Mouse (Mus musculus): ENCODE measurements around the gene Psma7. TPM values are rescaled to one million over a fixed set of nuclear protein-coding genes. Genes with fewer than 3 reads are reported as not detected.
A peak's percentile ranks its signal among the peaks of the same experiment; 100 is the strongest.

The Psma7 gene
- polyA plus RNA-seq, 1 experiment, result 152 TPM

DNA sequence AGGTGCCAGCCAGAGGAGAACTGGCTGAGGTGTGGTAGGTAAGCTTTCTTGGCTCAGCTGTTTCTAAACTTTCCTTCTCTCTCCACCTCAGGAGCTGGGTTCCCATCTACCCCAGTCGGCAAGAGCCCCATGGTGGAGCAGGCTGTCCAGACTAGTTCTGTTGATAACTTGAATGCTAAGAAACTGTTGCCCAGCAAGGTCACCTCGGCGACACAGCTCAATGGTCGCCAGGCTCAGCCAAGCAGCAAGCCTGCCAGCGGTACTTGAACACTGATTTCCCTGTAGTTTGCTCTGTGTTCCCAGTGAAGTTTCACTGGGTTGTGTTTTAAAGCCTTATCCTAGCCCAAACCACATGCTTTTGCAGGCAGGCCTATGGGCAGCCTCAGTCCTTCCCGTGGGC is 11.0 kb downstream of the Psma7 start:
- no peaks in the 10 kb centered on the region for H3K27me3 ChIP-seq (ENCODE audit: control insufficient read depth, insufficient read depth, low read length)
- H3K27ac ChIP-seq (ENCODE audit: insufficient read depth, low read depth, low read length), result no peak overlapping the region
- H3K4me1 ChIP-seq (ENCODE audit: control insufficient read depth, insufficient read depth, insufficient read length, low read length), result peaks cover 9% of the 10 kb centered on the region; the same call in 1 of the 2 replicates
- WGBS, result 86% methylated on average over 6 of the region's 6 CpGs
- TF ChIP-seq POLR2A (IDR thresholded peaks at IDR 0.05; ENCODE audit: low read depth, low read length) (no peak), CTCF (IDR thresholded peaks at IDR 0.05; ENCODE audit: extremely low read depth, insufficient read length, insufficient replicate concordance, low read depth, low read length) (no peak)
- no peak overlapping the region for H3K4me3 ChIP-seq (ENCODE audit: low read depth, low read length)
- peaks cover 42% of the 10 kb centered on the region for H3K36me3 ChIP-seq (ENCODE audit: control insufficient read depth, insufficient read depth, low read length)

DNA sequence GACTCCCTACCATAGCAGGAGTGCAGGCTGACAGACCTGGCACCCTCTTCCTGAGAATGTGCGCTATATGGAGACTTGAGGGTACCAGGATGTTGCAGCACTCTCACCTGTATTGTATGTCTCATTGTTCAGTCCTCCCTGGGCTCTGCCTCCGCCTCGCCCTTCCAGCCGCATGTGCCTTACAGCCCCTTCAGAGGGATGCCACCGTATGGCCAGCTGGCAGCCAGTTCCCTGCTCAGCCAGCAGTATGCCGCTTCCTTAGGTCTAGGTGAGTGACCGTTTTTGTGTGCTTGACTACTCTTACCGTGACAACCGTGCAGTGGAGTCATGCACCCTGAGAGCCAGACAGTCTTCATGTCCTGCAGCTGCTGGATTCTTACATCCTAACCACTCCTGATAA is 14.5 kb downstream of the Psma7 start:
- H3K4me3 ChIP-seq (ENCODE audit: low read depth, low read length), result no peak overlapping the region
- TF ChIP-seq POLR2A (IDR thresholded peaks at IDR 0.05; ENCODE audit: low read depth, low read length) (no peak), CTCF (IDR thresholded peaks at IDR 0.05; ENCODE audit: extremely low read depth, insufficient read length, insufficient replicate concordance, low read depth, low read length) (no peak)
- peaks cover 7% of the 10 kb centered on the region for H3K4me1 ChIP-seq (ENCODE audit: control insufficient read depth, insufficient read depth, insufficient read length, low read length)
- H3K36me3 ChIP-seq (ENCODE audit: control insufficient read depth, insufficient read depth, low read length), result peaks cover 26% of the 10 kb centered on the region
- 88% methylated on average over 9 of the region's 9 CpGs for WGBS
- H3K27me3 ChIP-seq (ENCODE audit: control insufficient read depth, insufficient read depth, low read length), result peaks cover 7% of the 10 kb centered on the region; the same call in 1 of the 2 replicates
- no peak overlapping the region for H3K27ac ChIP-seq (ENCODE audit: insufficient read depth, low read depth, low read length)

DNA sequence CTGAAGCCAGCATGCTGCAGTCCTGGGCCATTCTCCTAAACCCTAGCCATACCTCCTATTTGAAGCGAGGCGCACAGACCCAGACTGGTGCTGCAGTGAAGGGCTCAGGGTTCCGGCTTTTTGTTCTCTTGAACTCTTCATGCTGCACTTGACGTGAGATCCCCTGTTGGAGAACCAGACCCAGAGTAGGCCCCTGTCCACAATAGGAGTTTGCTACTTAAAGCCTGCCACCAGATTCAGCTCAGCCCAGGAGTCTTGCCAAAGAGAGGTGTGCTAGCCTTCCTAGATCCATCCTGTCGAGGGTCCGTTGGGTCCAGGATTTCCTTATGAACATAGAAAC is 16.4 kb downstream of the Psma7 start:
- no peak overlapping the region for H3K27ac ChIP-seq (ENCODE audit: insufficient read depth, low read depth, low read length)
- peak overlapping the region; percentile 70 for H3K4me3 ChIP-seq (ENCODE audit: low read depth, low read length)
- H3K27me3 ChIP-seq (ENCODE audit: control insufficient read depth, insufficient read depth, low read length), result peaks cover 7% of the 10 kb centered on the region; the same call in 1 of the 2 replicates
- peaks cover 18% of the 10 kb centered on the region for H3K36me3 ChIP-seq (ENCODE audit: control insufficient read depth, insufficient read depth, low read length)
- TF ChIP-seq CTCF (IDR thresholded peaks at IDR 0.05; ENCODE audit: extremely low read depth, insufficient read length, insufficient replicate concordance, low read depth, low read length), result no peak
- TF ChIP-seq POLR2A (IDR thresholded peaks at IDR 0.05; ENCODE audit: low read depth, low read length), result no peak
- WGBS, result 59% methylated on average over 6 of the region's 6 CpGs
- H3K4me1 ChIP-seq (ENCODE audit: control insufficient read depth, insufficient read depth, insufficient read length, low read length), result peaks cover 7% of the 10 kb centered on the region

DNA sequence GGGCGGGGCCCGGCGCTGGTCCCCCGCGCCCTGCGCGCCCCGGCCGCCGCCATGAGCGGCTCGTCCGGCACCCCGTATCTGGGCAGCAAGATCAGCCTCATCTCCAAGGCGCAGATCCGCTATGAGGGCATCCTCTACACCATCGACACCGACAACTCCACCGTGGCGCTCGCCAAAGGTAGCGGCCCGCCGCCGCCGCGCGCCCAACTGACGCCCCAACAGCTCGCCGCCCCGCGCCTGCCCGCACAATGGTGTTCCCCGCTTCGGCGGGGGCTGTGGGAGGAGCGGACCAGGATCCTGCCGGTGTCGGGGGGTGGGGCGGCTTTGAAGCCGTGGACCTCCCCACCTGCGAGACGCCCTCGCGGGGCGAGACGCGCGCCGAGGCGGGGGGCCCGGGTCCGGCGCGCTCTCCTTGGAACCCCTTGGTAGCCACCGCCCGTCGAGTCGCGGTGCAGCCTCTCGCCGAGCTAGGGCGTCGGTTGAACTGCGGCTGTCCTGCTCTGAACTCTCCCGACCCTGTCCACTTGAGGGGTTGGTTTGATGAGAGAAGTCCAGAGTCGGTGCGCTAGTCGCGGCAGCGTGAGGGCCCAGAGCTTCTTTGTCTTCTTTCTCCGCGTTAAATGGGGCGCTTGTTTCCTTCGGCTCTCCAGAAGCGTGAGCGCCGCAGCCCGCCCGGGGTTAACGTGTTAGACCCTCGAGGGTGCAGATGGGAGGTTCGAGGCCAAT is 16.9 kb downstream of the Psma7 start:
- WGBS, result under 1% methylated on average over 84 of the region's 84 CpGs
- Histone ChIP-seq H3K27me3 (ENCODE audit: control insufficient read depth, insufficient read depth, low read length) (peaks cover 7% of the 10 kb centered on the region; the same call in 1 of the 2 replicates), H3K36me3 (ENCODE audit: control insufficient read depth, insufficient read depth, low read length) (peaks cover 15% of the 10 kb centered on the region), H3K4me3 (ENCODE audit: low read depth, low read length) (peak overlapping the region; percentile 70), H3K27ac (ENCODE audit: insufficient read depth, low read depth, low read length) (peak overlapping the region; percentile 71), H3K4me1 (ENCODE audit: control insufficient read depth, insufficient read depth, insufficient read length, low read length) (peaks cover 9% of the 10 kb centered on the region)
- TF ChIP-seq CTCF (IDR thresholded peaks at IDR 0.05; ENCODE audit: extremely low read depth, insufficient read length, insufficient replicate concordance, low read depth, low read length) (no peak), POLR2A (IDR thresholded peaks at IDR 0.05; ENCODE audit: low read depth, low read length) (no peak)

DNA sequence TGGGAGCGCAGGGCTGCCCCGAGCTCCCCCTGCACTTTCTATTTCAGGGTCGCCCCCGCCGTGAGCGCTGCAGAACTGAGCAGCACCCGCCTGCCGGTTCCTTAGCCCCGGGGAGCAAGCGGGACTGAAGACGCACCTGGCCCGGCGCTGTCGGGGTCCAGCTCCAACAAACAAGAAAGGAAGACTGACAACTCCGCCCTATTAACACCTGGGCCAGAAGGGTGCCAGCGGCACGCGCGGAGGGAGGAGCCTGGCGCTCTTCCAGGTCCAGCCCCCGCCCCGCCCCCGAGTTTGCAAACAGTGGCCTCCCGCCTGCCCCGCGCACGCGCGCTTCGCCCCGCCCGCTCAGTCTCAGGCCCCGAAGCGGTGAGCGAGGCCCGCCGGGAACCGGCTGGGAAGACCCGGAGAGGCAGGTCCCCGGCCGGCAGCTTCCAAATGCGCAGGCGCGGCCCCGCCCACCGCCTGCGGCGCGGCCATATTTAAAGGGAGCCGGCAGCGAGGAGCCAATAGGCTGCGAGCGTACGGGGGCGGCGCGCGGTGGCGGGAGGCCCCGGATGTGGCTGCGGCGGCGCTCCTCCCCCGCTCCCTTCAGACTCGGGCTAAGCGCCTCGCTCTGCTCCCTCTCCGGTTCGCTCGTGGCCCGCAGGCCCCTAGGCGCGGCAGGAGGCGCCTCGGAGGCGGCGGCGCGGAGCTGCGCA is 17.7 kb downstream of the Psma7 start, which contains the start of gene Lsm14b:
Lsm14b (plus strand) TSS at position 587 of the 698 bp plus-strand sequence.
- Histone ChIP-seq H3K4me1 (ENCODE audit: control insufficient read depth, insufficient read depth, insufficient read length, low read length) (peaks cover 16% of the 10 kb centered on the region), H3K27me3 (ENCODE audit: control insufficient read depth, insufficient read depth, low read length) (peaks cover 7% of the 10 kb centered on the region; the same call in 1 of the 2 replicates), H3K36me3 (ENCODE audit: control insufficient read depth, insufficient read depth, low read length) (peaks cover 13% of the 10 kb centered on the region), H3K4me3 (ENCODE audit: low read depth, low read length) (peak within 1 kb of the TSS; percentile 70), H3K27ac (ENCODE audit: insufficient read depth, low read depth, low read length) (peak within 1 kb of the TSS; percentile 71)
- TF ChIP-seq POLR2A (IDR thresholded peaks at IDR 0.05; ENCODE audit: low read depth, low read length) (peak; percentile 64), CTCF (IDR thresholded peaks at IDR 0.05; ENCODE audit: extremely low read depth, insufficient read length, insufficient replicate concordance, low read depth, low read length) (no peak)
- WGBS, result 2% methylated on average over 78 of the region's 80 CpGs

GRCm38 (mm10) chr2:180022751-180023150 is 19.5 kb downstream of the Psma7 start:
- peaks cover under 1% of the 10 kb centered on the region; the same call in 1 of the 2 replicates for H3K36me3 ChIP-seq (ENCODE audit: control insufficient read depth, insufficient read depth, low read length)
- no peak for TF ChIP-seq POLR2A (IDR thresholded peaks at IDR 0.05; ENCODE audit: low read depth, low read length)
- no peak for TF ChIP-seq CTCF (IDR thresholded peaks at IDR 0.05; ENCODE audit: extremely low read depth, insufficient read length, insufficient replicate concordance, low read depth, low read length)
- WGBS, result 51% methylated on average over 6 of the region's 6 CpGs
- H3K27me3 ChIP-seq (ENCODE audit: control insufficient read depth, insufficient read depth, low read length), result peaks cover 7% of the 10 kb centered on the region; the same call in 1 of the 2 replicates
- no peak overlapping the region for H3K4me3 ChIP-seq (ENCODE audit: low read depth, low read length)
- H3K27ac ChIP-seq (ENCODE audit: insufficient read depth, low read depth, low read length), result no peak overlapping the region
- H3K4me1 ChIP-seq (ENCODE audit: control insufficient read depth, insufficient read depth, insufficient read length, low read length), result peaks cover 29% of the 10 kb centered on the region

DNA sequence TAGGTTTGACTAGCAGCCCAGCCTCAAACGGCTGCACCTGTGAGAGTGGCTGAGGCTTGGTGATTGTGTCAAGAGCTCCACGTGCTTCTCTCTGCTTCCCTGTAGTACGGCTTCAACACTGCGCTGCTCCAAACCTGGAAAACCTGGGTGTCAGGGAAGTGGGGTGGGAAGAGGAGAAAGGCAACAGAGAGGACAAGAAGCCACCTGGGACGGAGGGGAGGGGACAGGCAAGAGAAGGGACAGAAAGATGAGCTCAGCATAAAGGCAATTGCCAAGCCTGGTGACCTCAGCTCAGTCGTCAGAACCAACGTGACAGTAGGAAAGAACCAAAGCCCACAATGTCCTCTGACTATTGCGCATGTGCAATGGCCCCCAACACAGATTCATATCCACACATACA is 21.3 kb downstream of the Psma7 start:
- no peak overlapping the region for H3K4me3 ChIP-seq (ENCODE audit: low read depth, low read length)
- H3K27ac ChIP-seq (ENCODE audit: insufficient read depth, low read depth, low read length), result no peak overlapping the region
- H3K36me3 ChIP-seq (ENCODE audit: control insufficient read depth, insufficient read depth, low read length), result no peaks in the 10 kb centered on the region
- H3K4me1 ChIP-seq (ENCODE audit: control insufficient read depth, insufficient read depth, insufficient read length, low read length), result peaks cover 31% of the 10 kb centered on the region
- TF ChIP-seq CTCF (IDR thresholded peaks at IDR 0.05; ENCODE audit: extremely low read depth, insufficient read length, insufficient replicate concordance, low read depth, low read length), result no peak
- TF ChIP-seq POLR2A (IDR thresholded peaks at IDR 0.05; ENCODE audit: low read depth, low read length), result no peak
- peaks cover 7% of the 10 kb centered on the region; the same call in 1 of the 2 replicates for H3K27me3 ChIP-seq (ENCODE audit: control insufficient read depth, insufficient read depth, low read length)
- 71% methylated on average over 8 of the region's 8 CpGs for WGBS

Data from small intestine, adult 2 months (tissue).